Mouse (Mus musculus): ENCODE results near the gene Napepld.
"Not testable (repeated sequence)": the region's sequence is repeated elsewhere in the genome, so short reads cannot be mapped to it uniquely, and the experiment has no call there.

Gene Napepld

DNA sequence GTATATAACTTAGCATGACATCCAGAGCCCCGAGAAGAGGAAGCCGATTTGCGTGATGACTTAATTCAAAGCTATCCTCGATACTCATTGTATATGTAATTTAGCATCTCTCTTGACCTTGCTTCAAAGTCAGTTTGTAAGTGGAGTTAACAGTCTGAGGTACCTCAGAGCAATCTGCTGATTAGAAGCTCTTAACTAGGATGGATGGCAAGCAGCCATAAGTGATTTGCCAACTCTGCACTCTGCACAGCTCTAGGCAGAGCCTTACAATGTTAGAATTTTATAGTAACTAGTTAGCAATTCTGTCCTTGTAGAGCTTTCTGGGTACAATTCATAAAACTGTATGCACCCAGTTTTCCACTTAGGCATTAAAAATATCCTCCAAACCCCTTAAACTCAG, 5.3 kb upstream of the Napepld start:
- no peak for DNase-seq (ENCODE audit: low read depth, low spot score)

GRCm38 (mm10) chr5:21703708-21704107, 2.5 kb upstream of the Napepld start:
- DNase-seq (ENCODE audit: low read depth, low spot score) = no peak

DNA sequence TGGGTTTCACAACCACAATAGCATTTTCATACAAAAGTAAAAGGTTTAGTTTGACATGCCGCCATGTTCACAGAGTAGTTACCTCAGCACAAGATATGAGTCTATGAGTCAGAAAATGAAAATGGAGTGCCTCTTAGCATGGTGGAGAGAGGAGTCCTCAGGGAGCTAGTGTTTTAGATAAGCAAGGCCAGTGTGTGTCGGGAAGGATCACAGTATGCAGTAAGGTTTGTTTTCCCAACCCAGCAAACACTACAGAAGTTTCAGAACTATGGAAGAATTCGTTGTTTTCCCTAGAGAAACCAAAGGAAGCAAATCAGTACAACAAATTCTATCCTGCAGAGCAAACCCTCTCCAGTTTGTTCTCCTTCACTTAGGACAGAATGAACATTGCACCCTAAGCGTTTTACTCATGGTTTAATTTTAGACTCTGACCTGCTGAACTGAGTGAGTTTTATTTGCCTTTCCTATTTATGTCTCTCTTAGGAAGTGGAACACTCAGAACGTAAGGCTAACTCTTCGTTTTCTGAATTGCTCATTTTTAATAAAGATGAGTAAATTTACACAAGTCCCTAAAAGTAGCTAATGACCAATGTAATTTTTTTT, 1.8 kb upstream of the Napepld start:
- no peak for DNase-seq (ENCODE audit: low read depth, low spot score)

DNA sequence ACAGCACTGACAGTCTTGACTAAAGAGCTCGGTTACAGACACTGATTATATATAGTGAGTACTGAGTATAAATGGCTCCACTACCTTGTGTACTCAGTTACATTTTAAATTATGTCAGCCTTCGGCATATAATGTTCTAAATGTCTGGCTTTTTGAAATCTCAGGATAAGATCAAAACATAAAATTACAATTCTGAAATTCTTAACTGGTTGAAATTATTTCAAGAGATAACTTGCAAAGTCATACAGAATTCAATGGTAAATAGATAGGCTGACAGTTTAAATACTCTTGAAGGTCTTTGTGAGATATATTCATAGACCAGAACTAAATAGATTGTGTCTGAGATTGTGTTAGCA, 791 bp upstream of the Napepld start:
- DNase-seq (ENCODE audit: low read depth, low spot score) = no peak

DNA sequence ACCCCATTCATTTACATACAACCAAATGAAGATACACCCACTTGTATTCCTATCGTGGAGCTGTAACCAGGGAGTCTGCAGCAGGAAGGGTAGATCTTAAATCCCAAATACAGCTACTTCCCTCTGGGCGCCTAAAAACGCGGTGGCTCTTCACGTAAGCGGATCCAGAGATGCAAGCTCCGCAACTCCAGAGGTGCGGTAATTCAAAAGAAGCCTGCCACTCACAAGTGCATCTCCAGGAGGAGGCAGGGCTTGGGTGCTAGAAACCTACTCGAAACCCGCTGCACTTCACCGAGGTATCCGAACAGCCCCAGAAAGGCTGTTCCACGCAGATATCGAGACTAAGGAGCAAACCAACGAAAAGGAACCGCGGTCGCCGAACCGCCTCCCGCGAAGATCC, 262 bp downstream of the Napepld start:
- no peak for DNase-seq (ENCODE audit: low read depth, low spot score)

GRCm38 (mm10) chr5:21700272-21700821, 849 bp downstream of the Napepld start:
- DNase-seq (ENCODE audit: low read depth, low spot score) = no peak

GRCm38 (mm10) chr5:21699555-21699954, 1.6 kb downstream of the Napepld start:
- not testable (repeated sequence) for DNase-seq (ENCODE audit: low read depth, low spot score)

GRCm38 (mm10) chr5:21694854-21695490, 6.2 kb downstream of the Napepld start:
- no peak for DNase-seq (ENCODE audit: low read depth, low spot score)

- no peak for DNase-seq (ENCODE audit: low read depth, low spot score)
Measured at GRCm38 (mm10) chr5:21693372-21693870, 7.8 kb downstream of the Napepld start.

GRCm38 (mm10) chr5:21692230-21692629, 9.0 kb downstream of the Napepld start:
- no peak for DNase-seq (ENCODE audit: low read depth, low spot score)

- no peak for DNase-seq (ENCODE audit: low read depth, low spot score)
Measured at GRCm38 (mm10) chr5:21687042-21687441, 14.2 kb downstream of the Napepld start.

- DNase-seq (ENCODE audit: low read depth, low spot score) = no peak
Measured at GRCm38 (mm10) chr5:21685001-21685400, 16.2 kb downstream of the Napepld start.

GRCm38 (mm10) chr5:21683811-21684210, 17.4 kb downstream of the Napepld start:
- DNase-seq (ENCODE audit: low read depth, low spot score) = no peak

DNA sequence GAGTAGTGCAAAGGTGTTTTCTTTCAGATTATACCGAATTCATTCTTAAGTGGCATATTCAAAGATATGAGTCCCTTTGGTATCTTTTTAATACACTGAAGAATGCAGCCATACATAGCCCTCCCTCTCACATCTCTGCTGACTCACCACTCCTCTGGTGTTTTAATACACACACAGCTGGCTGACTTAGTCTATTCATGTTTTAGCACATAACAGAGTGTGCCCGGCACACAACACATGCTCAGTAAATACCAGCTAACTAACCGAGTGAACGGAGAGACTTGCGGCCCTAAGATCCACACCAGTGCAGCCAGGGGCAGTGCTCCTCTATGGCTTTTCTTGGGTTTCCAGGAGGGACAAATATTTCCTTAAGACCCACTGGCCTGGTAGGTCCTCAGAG, 20.3 kb downstream of the Napepld start:
- DNase-seq (ENCODE audit: low read depth, low spot score) = no peak

DNA sequence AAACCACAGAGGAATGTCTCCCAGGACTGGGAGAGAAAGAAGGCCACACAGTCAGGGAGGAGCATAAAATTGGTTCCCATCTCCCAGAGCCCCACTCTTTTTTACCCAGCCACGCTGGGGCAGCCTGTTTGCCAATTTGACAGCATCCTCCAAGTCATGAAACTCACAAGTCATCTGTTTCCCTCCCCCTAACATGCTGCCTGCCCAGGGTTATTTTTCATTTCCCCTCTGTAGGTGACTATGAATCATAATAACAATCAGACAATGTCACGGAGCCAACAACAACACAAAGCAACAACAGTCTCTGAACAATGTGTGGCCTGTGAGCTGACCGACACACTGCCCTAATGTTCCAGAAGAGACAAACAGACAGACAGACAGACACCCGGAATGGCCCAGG, 21.2 kb downstream of the Napepld start:
- no peak for DNase-seq (ENCODE audit: low read depth, low spot score)

DNA sequence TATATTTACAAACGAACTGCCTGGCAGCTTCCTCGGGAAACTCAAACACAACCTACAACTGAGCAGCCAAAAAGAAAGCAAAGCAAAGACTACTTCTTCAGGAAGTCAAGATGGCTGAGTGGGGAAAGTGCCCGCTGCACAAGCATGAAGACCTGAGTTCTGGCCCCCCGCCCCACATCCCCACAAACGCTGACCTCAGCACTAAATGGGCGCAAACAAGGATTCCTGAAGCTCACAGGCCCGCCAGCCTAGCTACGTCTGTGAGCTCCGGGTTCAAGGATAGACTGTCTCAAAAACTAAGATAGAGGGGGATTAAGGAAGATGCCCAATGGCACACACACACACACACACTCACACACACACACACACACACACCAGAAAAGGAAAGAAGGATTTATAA, 22.8 kb downstream of the Napepld start:
- DNase-seq (ENCODE audit: low read depth, low spot score) = no peak

GRCm38 (mm10) chr5:21677939-21678338, 23.3 kb downstream of the Napepld start:
- DNase-seq (ENCODE audit: low read depth, low spot score) = no peak

DNA sequence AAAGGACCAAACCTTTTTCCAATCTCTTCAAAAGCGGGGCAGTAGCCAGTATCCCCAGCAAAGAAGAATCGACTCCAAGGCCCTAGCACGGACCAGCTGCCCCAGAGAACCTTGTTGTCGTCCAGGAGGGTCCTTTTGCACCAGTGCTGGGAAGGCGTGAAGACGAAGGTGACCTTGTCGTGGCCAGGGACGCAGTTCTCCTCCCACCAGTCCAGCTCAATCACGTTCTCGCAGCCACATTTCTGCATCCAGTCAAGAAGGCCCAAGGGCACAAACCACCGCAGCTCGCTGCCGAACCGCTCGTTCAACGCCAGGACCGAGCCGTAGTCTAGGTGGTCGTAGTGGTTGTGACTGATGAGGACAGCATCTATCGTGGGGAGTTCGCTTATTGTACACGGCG, 25.7 kb downstream of the Napepld start:
- no peak for DNase-seq (ENCODE audit: low read depth, low spot score)

DNA sequence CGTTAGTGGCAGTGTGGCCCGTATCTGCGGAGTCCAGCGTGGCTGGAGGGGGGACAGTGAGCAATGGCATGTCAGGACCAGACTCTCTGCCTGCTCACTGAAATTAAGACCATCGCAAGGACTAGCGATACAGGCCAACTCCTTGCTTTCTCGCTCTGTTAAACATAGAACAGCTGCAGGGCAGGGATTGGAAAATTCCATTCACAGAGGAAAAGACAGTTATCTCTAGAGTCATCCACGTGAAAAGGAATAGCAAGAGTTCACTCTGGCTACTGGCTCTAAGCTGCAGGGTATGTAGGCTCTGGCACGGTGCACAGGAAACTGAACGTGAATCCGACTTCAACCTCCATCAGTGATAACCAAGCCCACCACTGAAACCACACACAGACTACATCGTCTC, 26.2 kb downstream of the Napepld start:
- DNase-seq (ENCODE audit: low read depth, low spot score) = no peak

DNA sequence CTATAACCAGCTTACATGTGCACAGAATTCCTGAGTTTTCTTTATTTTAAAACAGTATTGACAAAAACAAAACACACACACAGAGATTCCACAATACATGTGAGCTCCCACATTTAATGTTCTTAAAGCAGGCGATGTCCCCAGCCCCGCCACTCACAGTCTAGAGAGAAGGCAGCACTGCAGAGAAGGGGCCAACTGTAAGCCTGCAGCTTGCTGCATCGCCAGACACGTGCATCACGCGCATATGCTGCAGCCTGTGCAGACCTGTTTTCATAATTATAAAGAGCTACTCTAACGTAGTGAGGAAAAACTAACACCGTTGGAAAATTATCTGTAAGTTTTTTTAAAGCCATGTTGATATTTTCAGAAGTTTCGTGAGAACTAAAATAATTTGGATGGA, 27.5 kb downstream of the Napepld start:
- DNase-seq (ENCODE audit: low read depth, low spot score) = no peak

GRCm38 (mm10) chr5:21672812-21673635, 28.2 kb downstream of the Napepld start:
- peak; percentile 72 for DNase-seq (ENCODE audit: low read depth, low spot score)

DNA sequence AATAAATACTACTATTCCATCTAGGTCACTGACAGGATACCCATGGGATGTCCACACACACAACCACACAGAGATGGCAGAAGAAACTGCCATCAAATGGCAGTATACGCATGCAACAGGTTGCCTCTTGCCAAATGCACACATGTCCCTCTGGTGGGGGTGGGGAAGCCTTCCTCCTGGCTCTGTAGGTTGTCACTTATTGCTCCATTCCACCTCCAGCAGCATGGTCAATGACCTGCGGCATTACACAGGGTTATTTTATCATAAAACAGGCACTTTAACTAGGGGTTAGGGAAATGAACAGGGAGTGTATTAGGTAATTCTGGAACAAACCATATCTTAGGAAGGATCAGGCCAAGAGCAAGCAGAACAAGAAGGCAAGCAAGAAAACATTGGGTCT, 31.9 kb downstream of the Napepld start:
- DNase-seq (ENCODE audit: low read depth, low spot score) = no peak

All from forelimb bud, embryonic 11.5 days (tissue).